Mouse (Mus musculus) neural tube, embryonic 15.5 days (tissue): ENCODE results near the gene Sgms1. TPM values are rescaled to one million over a fixed set of nuclear protein-coding genes. Genes with fewer than 3 reads are reported as not detected.

ENCODE experiments used
- ATAC-seq: fragments of 200-750 bp; cut with Nextera tagmentation; 2 replicates; pipeline ENCODE4 v1.8.0; 2017; ENCODE audit warnings: mild to moderate bottlenecking, moderate TSS enrichment, moderate library complexity; ENCODE audit not compliant: low FRiP score
- H3K27ac ChIP-seq: fragments of 300-500 bp; sonication (generic); replicated peaks from 2 replicates; pipeline ENCODE4 v1.5.1; 2015; ENCODE audit warnings: mild to moderate bottlenecking, inconsistent platforms
- H3K27me3 ChIP-seq: fragments of 300-500 bp; sonication (generic); replicated peaks from 2 replicates; pipeline ENCODE4 v1.6.1; 2015; ENCODE audit warnings: inconsistent platforms
- H3K36me3 ChIP-seq: fragments of 300-500 bp; sonication (generic); 2 replicates; pipeline ENCODE4 v1.6.1; 2015; ENCODE audit warnings: inconsistent platforms
- H3K4me1 ChIP-seq: fragments of 300-500 bp; sonication (generic); 2 replicates; pipeline ENCODE4 v1.6.1; 2015; ENCODE audit warnings: inconsistent platforms
- H3K4me2 ChIP-seq: fragments of 300-500 bp; sonication (generic); 2 replicates; pipeline ENCODE4 v1.6.1; 2015; ENCODE audit warnings: inconsistent platforms, mild to moderate bottlenecking, moderate library complexity
- H3K4me3 ChIP-seq: fragments of 300-500 bp; sonication (generic); replicated peaks from 2 replicates; pipeline ENCODE4 v1.5.1; 2015; ENCODE audit warnings: mild to moderate bottlenecking, inconsistent platforms
- H3K9ac ChIP-seq: fragments of 300-500 bp; sonication (generic); replicated peaks from 2 replicates; pipeline ENCODE4 v1.6.1; 2015; ENCODE audit warnings: mild to moderate bottlenecking, inconsistent platforms
- H3K9me3 ChIP-seq: fragments of 300-500 bp; sonication (generic); replicated peaks from 2 replicates; pipeline ENCODE4 v1.6.1; 2016; ENCODE audit warnings: inconsistent platforms
- WGBS: fragments of 180-500 bp; shearing (Covaris S2); methylation state at CpG from one replicate; pipeline ENCODE4 v1.1.7; 2015; ENCODE audit warnings: mixed read lengths; 5-methylcytosine and 5-hydroxymethylcytosine counted together
- polyA plus RNA-seq: library from polyadenylated mRNA; unstranded; fragments of >200 nt; fragmentation: Nextera tagmentation; extraction: Ambion mirVana; gene quantifications from 2 replicates; pipeline ENCODE4 v1.2.1, GENCODE M21; 2015

The Sgms1 gene
- polyA plus RNA-seq, 1 experiment from 2014 or later, result 24.6 TPM

DNA sequence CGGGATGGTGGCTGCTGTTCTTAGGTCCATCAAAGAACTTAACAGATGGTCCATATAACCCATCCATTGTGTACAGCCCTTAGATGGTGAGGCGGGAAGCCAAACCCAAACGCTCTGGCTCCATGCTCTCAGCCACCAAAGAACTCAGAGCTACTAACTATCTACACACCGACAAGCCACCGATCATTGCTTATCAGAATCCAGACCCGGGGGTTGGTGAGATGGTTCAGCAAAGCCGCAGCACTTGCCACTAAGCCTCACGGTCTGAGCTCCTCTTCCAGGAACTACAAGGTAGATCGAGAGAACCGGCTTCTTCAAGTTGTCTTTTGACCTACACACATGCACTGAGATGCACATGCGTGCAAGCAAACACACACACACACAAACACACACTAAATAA is 8.8 kb downstream of the Sgms1 start:
- no peak for ATAC-seq
- Histone ChIP-seq H3K36me3 (no peaks in the 10 kb centered on the region), H3K4me3 (no peak overlapping the region), H3K4me1 (peaks cover 30% of the 10 kb centered on the region), H3K9me3 (no peaks in the 10 kb centered on the region), H3K9ac (no peak overlapping the region), H3K27ac (no peak overlapping the region), H3K4me2 (no peak overlapping the region), H3K27me3 (no peaks in the 10 kb centered on the region)
- 96% methylated on average over 11 of the region's 11 CpGs for WGBS

DNA sequence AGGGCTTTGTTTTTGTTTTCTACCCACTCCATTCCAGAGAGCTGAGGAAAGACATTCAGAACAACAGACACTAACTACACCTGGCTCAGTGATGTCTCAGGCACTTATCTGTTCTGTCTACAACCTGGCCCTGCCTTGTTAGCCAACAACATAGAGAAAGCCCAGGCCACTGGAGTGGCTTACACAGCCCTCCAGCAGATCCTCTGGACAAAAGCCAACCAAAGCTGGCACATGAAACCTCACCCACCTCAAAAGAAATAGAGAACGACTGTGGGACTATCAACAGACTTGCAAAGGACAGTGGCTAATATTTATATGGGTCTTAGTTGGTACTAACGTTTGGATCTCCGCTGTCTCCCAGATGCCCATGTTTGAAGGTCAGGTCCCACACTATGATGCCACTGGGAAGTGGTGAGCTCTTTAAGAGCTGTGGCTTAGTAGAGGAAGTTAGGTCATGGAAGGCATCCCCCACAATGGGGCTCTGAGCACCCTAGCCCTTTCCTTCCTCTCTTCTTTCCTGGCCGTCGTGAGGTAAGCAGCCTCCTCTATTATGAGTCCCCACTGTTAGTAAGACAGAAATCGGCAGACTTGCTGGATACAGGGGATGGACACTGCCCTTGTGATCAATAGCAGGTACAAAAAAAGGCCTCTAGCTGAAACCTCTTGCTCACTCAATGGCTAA is 10.1 kb downstream of the Sgms1 start:
- Histone ChIP-seq H3K9ac (no peak overlapping the region), H3K36me3 (no peaks in the 10 kb centered on the region), H3K27me3 (no peaks in the 10 kb centered on the region), H3K4me3 (no peak overlapping the region), H3K9me3 (no peaks in the 10 kb centered on the region), H3K4me2 (no peak overlapping the region), H3K4me1 (peaks cover 27% of the 10 kb centered on the region), H3K27ac (no peak overlapping the region)
- ATAC-seq, result no peak
- WGBS, result 80% methylated on average over 6 of the region's 6 CpGs

DNA sequence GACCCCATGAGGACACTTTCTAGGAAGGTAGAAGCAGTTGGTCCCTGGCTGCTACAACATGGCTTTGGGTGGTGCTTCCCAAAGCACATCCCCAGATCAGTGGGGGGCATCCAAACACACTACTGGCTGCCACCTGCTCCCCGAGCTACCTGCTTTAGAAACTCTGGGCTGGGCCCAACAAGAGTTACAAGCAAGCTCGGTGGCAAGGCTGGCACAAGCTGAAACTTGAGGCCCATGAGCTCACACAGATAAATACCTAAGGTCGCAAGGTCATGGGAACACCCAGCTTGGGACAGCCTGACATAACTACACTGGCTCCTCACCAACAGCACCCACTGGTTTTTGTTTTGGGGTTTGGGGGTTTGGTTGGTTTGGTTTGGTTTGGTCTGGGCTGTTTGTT is 10.9 kb downstream of the Sgms1 start:
- Histone ChIP-seq H3K4me2 (no peak overlapping the region), H3K4me1 (peaks cover 27% of the 10 kb centered on the region), H3K9me3 (no peaks in the 10 kb centered on the region), H3K27ac (no peak overlapping the region), H3K36me3 (no peaks in the 10 kb centered on the region), H3K4me3 (no peak overlapping the region), H3K27me3 (no peaks in the 10 kb centered on the region), H3K9ac (no peak overlapping the region)
- WGBS, result 78% methylated on average over 3 of the region's 3 CpGs
- no peak for ATAC-seq

DNA sequence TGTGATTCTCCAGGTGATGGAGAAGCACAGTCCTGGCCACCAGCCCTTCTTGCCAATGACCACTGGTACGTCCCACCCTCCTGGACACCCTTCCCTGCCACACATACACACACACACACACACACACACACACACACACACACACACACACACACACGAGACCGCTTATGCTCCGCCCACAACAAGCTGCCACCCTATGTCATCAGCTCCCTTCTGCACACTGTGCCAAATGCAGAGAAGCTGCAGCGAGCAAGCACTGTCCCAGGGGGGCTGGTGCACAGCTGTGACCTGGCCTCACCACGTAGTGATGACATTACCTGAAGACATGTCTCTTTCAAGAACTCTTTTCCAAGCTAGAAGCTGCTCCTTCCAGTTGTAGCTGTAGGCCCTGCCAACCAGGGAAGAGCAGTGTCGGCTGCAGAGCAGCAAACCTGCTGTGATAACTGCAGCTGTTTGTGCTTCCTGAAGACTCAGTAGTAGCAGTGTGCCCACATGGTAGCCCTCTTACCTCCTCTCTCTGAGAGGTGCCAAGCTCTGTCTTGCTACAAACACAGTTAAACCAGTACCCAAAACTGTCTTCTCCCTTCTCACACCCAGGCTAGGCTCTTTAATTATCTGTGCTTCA is 11.7 kb downstream of the Sgms1 start:
- Histone ChIP-seq H3K4me3 (no peak overlapping the region), H3K27ac (no peak overlapping the region), H3K36me3 (no peaks in the 10 kb centered on the region), H3K9ac (no peak overlapping the region), H3K4me2 (no peak overlapping the region), H3K9me3 (no peaks in the 10 kb centered on the region), H3K4me1 (peaks cover 27% of the 10 kb centered on the region), H3K27me3 (no peaks in the 10 kb centered on the region)
- peak; percentile 54 for ATAC-seq
- 51% methylated on average over 7 of the region's 7 CpGs for WGBS

DNA sequence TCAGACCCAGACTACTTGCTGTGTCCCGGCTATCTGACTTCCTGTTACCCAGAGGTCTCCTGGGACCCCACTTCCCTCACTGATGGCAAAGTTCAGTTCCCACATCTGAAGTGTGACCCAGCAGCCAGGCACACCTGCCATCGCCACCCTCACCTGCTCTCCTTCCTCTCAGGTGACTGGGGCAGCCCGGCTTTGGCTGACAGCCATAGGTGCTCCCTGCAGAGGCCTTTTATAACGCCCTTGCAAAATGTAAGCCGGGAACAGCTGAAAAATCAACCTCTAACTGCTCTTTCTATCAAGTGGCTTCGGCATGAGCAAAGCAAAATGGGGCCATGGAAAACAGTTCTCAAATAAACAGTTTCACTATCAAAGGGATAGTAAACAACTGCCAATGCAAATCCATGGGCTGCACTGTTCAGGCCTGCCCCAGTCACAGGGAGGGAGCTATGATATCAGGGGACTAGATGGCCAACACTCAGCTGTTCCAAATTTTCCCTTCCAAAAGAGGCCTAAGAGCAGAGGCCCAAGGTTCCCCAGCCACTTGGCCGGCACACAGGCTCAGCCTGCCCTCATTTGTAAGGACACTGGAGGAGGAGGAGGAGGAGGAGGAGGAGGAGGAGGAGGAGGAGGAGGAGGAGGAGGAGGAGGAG is 12.5 kb downstream of the Sgms1 start:
- no peak overlapping the region for H3K9ac ChIP-seq
- WGBS, result 62% methylated on average over 7 of the region's 7 CpGs
- no peaks in the 10 kb centered on the region for H3K36me3 ChIP-seq
- H3K9me3 ChIP-seq, result no peaks in the 10 kb centered on the region
- ATAC-seq, result no peak
- H3K27ac ChIP-seq, result no peak overlapping the region
- H3K4me2 ChIP-seq, result no peak overlapping the region
- peaks cover 26% of the 10 kb centered on the region for H3K4me1 ChIP-seq
- H3K4me3 ChIP-seq, result no peak overlapping the region
- no peaks in the 10 kb centered on the region for H3K27me3 ChIP-seq

DNA sequence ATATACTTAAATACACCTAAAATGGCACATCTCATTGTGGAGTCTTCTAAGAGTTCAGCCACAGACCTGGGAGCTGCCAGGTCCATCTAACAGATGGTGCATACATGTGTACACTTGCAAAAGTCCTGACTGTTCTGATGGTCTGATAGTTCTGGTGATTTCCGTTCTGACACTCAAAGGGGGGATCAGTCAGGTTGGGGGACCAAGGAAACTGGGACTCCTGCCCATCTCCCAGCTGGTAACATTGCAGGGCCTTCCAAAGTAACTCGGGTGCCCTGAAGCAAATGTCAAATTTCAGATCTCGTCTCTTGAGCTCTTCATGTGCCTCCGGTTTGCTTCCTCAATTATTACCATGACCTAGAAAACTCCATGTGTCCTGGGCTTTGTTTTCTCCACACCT is 13.5 kb downstream of the Sgms1 start:
- H3K4me2 ChIP-seq, result no peak overlapping the region
- no peak overlapping the region for H3K4me3 ChIP-seq
- H3K36me3 ChIP-seq, result no peaks in the 10 kb centered on the region
- 91% methylated on average over 4 of the region's 4 CpGs for WGBS
- no peaks in the 10 kb centered on the region for H3K27me3 ChIP-seq
- H3K27ac ChIP-seq, result no peak overlapping the region
- H3K4me1 ChIP-seq, result peaks cover 20% of the 10 kb centered on the region
- no peaks in the 10 kb centered on the region for H3K9me3 ChIP-seq
- ATAC-seq, result no peak
- no peak overlapping the region for H3K9ac ChIP-seq

DNA sequence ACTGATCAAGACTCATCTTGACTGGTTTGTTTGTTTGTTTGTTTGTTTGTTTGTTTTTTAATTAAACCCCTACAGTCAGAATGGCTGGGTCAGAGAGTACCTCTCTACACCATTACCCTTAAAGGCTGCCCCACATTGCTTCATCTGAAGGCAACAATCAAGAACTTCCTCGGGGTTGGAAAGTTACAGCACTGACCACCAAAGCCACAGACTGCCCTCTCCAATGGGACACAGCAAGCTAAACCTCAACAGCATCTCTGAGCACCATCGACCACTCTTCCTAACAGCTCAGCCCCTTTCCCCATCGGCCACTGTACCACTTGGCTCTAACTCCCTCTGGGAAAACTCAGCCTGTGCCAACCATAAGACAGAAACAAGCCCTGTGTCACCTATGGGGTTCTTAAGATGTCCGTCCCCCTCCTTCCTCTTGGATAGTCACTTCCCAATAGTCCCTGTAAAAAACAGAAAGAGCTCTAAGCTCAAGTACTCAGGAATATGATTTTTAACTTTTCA is 14.0 kb downstream of the Sgms1 start:
- no peak for ATAC-seq
- Histone ChIP-seq H3K27me3 (no peaks in the 10 kb centered on the region), H3K4me2 (no peak overlapping the region), H3K36me3 (no peaks in the 10 kb centered on the region), H3K4me1 (peaks cover 20% of the 10 kb centered on the region), H3K27ac (no peak overlapping the region), H3K4me3 (no peak overlapping the region), H3K9ac (no peak overlapping the region), H3K9me3 (no peaks in the 10 kb centered on the region)
- 94% methylated on average over 4 of the region's 4 CpGs for WGBS

DNA sequence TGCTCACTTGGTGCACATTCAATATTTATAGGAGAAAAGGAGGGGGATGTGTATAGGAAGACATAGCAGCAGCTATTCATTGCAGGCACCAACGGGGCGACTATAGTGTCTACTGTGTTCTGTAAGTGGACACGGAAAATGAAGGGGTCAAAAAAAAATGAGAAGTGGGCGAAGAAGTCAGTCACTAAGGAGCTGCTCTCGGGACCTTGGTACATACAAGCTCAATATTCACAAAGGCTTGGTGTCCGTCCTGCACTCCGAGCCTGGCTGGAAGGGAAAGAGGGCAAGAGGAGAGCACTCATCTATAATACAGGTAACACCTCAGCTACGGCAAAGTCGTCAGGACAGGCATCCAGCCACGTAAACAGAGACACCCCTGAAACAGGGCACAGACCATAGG is 14.8 kb downstream of the Sgms1 start:
- no peak for ATAC-seq
- 92% methylated on average over 10 of the region's 10 CpGs for WGBS
- Histone ChIP-seq H3K4me3 (no peak overlapping the region), H3K4me1 (peaks cover 20% of the 10 kb centered on the region), H3K9me3 (no peaks in the 10 kb centered on the region), H3K9ac (no peak overlapping the region), H3K27me3 (no peaks in the 10 kb centered on the region), H3K4me2 (no peak overlapping the region), H3K27ac (no peak overlapping the region), H3K36me3 (no peaks in the 10 kb centered on the region)

DNA sequence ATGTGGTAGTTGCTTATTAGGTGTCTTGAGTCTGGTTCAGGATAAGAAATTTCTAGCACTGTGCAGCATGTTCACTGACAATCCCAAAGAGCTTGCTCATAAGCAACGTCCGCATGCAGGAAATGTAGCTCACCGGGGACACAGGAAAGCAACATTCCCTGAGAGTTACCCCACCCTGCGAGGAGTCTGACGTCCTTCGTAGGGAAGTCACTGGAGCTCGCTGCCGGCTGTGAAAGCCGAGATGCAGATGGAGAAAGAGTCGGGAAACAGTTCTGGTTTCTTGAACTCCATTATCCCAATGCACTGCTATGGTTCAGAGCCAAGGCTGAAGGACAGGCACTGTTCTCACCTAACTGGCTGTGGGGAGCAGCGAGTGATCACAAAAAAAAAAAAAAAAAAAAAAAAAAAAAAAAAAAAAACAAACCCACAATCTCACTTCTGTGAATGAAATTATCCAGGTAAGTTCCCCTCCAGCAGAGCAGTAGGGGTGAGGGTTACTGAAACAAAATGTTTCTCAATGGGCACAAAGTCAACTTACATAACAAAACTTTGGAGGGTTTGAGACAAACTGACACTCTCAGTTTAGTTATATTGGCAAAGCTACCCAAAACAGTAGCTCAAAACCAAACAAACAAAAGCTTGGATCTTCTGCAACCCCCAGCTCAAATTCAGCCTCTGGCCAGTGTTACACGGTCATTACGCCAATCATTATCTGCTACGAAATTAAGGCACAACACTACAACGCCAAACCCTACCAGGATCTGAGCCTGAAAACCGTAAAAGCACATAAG is 15.5 kb downstream of the Sgms1 start:
- WGBS, result 77% methylated on average over 16 of the region's 16 CpGs
- ATAC-seq, result no peak
- Histone ChIP-seq H3K27ac (no peak overlapping the region), H3K9me3 (no peaks in the 10 kb centered on the region), H3K4me1 (peaks cover 18% of the 10 kb centered on the region), H3K36me3 (no peaks in the 10 kb centered on the region), H3K4me3 (no peak overlapping the region), H3K27me3 (no peaks in the 10 kb centered on the region), H3K4me2 (no peak overlapping the region), H3K9ac (no peak overlapping the region)

DNA sequence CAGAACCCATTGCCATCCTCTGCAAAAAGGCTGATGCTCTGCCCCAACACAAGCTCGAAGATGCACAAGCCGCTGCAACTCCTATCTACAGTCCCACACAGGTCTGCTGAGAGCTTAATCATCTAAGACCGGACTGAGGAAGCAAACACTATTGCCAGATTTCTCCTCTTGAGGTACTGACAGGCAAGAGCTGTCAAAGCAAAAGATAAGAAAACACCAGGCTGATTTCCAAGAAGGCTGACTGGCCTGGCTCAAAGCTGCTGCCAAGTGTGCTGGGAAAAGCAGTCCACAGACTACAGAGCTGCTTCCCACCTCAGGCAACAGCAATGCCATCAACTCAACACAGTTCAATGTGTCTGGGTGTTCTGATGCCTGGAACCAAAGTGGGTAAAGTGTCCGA is 17.1 kb downstream of the Sgms1 start:
- Histone ChIP-seq H3K4me3 (no peak overlapping the region), H3K36me3 (no peaks in the 10 kb centered on the region), H3K9ac (no peak overlapping the region), H3K4me1 (peaks cover 4% of the 10 kb centered on the region; the same call in 1 of the 2 replicates), H3K9me3 (no peaks in the 10 kb centered on the region), H3K4me2 (no peak overlapping the region), H3K27me3 (no peaks in the 10 kb centered on the region), H3K27ac (no peak overlapping the region)
- no peak for ATAC-seq
- 95% methylated on average over 4 of the region's 4 CpGs for WGBS

DNA sequence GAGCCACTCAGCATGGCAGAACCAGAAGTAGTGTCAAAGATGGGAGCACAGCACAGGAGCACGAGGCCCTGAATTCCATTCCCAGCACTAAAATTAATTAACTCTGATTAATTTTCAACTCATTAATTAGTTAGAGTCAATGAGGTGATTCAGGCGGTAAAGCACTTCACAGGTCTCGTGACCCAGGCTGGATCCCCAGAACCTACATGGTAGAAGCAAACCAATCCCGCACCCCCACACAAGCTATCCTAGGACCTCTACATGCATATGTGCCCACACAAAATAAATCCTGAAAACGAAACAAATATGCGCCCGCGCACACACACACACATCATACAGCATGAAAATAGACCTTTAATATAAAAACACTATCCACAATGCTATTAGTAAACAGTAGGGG is 22.2 kb downstream of the Sgms1 start:
- Histone ChIP-seq H3K4me3 (no peak overlapping the region), H3K4me2 (no peak overlapping the region), H3K4me1 (peaks cover 5% of the 10 kb centered on the region; the same call in 1 of the 2 replicates), H3K36me3 (no peaks in the 10 kb centered on the region), H3K27ac (no peak overlapping the region), H3K9ac (no peak overlapping the region), H3K9me3 (no peaks in the 10 kb centered on the region), H3K27me3 (no peaks in the 10 kb centered on the region)
- ATAC-seq, result no peak
- 88% methylated on average over 8 of the region's 8 CpGs for WGBS
